Mouse (Mus musculus) common myeloid progenitor, adult 5-6 weeks (primary cell): ENCODE data around the gene Spata31d1a. TPM values are rescaled to one million over a fixed set of nuclear protein-coding genes. Genes with fewer than 3 reads are reported as not detected.
"Not testable (repeated sequence)": the region's sequence is repeated elsewhere in the genome, so short reads cannot be mapped to it uniquely, and the experiment has no call there.

Source experiments
- ATAC-seq: replicated peaks from 2 replicates; pipeline ENCODE4 v1.8.0; 2016; ENCODE audit warnings: low read depth, mild to moderate bottlenecking, moderate TSS enrichment, inconsistent platforms; ENCODE audit not compliant: poor library complexity, severe bottlenecking
- total RNA-seq: library from RNA; stranded (forward); fragments of 200-1000, 187-1606 nt; gene quantifications from 2 replicates; pipeline ENCODE4 v1.2.3, GENCODE M21; 2017

Gene Spata31d1a
- total RNA-seq, result not detected in 2 replicates

- no peak for ATAC-seq
Observed at GRCm38 (mm10) chr13:59710230-59710629, at the start of gene Spata31d1a. TSS of gene Spata31d1a (minus strand) at chr13:59710330.

- no peak for ATAC-seq
Observed at GRCm38 (mm10) chr13:59756906-59757305, 46.8 kb upstream of the Spata31d1a start.

- ATAC-seq, result no peak
Observed at GRCm38 (mm10) chr13:59750310-59750709, 40.2 kb upstream of the Spata31d1a start.

GRCm38 (mm10) chr13:59746711-59747110, 36.6 kb upstream of the Spata31d1a start, which contains the start of gene 1700014D04Rik:
TSS of gene 1700014D04Rik (minus strand) at chr13:59746752.
- ATAC-seq, result no peak

GRCm38 (mm10) chr13:59746164-59746563, 36.0 kb upstream of the Spata31d1a start:
- no peak for ATAC-seq

- ATAC-seq, result peak; percentile 9; the same call in 1 of the 2 replicates
Observed at GRCm38 (mm10) chr13:59745462-59745861, 35.3 kb upstream of the Spata31d1a start.

- ATAC-seq, result peak; percentile 86
Observed at GRCm38 (mm10) chr13:59741697-59742096, 31.6 kb upstream of the Spata31d1a start.

- ATAC-seq, result no peak
Observed at GRCm38 (mm10) chr13:59741096-59741495, 31.0 kb upstream of the Spata31d1a start.

- ATAC-seq, result no peak
Observed at GRCm38 (mm10) chr13:59739397-59739796, 29.3 kb upstream of the Spata31d1a start.

GRCm38 (mm10) chr13:59738455-59738854, 28.3 kb upstream of the Spata31d1a start:
- ATAC-seq, result no peak

- peak; percentile 88 for ATAC-seq
Observed at GRCm38 (mm10) chr13:59735190-59735589, 25.1 kb upstream of the Spata31d1a start.

- 0 out of 2 replicates have a peak, but pooled peaks have one; percentile 9 for ATAC-seq
Observed at GRCm38 (mm10) chr13:59734347-59734746, 24.2 kb upstream of the Spata31d1a start.

- no peak for ATAC-seq
Observed at GRCm38 (mm10) chr13:59733936-59734335, 23.8 kb upstream of the Spata31d1a start.

GRCm38 (mm10) chr13:59731652-59732051, 21.5 kb upstream of the Spata31d1a start, which contains the start of gene Spata31d1d:
TSS of gene Spata31d1d (minus strand) at chr13:59731752.
- ATAC-seq, result no peak

- peak; percentile 94 for ATAC-seq
Observed at GRCm38 (mm10) chr13:59728378-59729093, 18.4 kb upstream of the Spata31d1a start.

- no peak for ATAC-seq
Observed at GRCm38 (mm10) chr13:59726139-59726867, 16.2 kb upstream of the Spata31d1a start.

GRCm38 (mm10) chr13:59722089-59722488, 12.0 kb upstream of the Spata31d1a start:
- not testable (repeated sequence) for ATAC-seq

GRCm38 (mm10) chr13:59719475-59719874, 9.3 kb upstream of the Spata31d1a start:
- peak; percentile 37; the same call in 1 of the 2 replicates for ATAC-seq

- peak; percentile 65 for ATAC-seq
Observed at GRCm38 (mm10) chr13:59718857-59719440, 8.8 kb upstream of the Spata31d1a start.

- ATAC-seq, result no peak
Observed at GRCm38 (mm10) chr13:59713710-59714109, 3.6 kb upstream of the Spata31d1a start.

GRCm38 (mm10) chr13:59711984-59712383, 1.9 kb upstream of the Spata31d1a start, which contains the start of gene Spata31d1b:
TSS of gene Spata31d1b (plus strand) at chr13:59712284.
- ATAC-seq, result not testable (repeated sequence)
